Mouse (Mus musculus) midbrain, embryonic 12.5 days (tissue): Measurements from ENCODE around the gene Bach2. TPM values are rescaled to one million over a fixed set of nuclear protein-coding genes. Genes with fewer than 3 reads are reported as not detected.

Source experiments
- ATAC-seq: fragments of 200-750 bp; cut with Nextera tagmentation; 2 replicates; pipeline ENCODE4 v1.8.0; 2017; ENCODE audit warnings: low read depth, moderate TSS enrichment, moderate library complexity; ENCODE audit not compliant: low FRiP score
- H3K27ac ChIP-seq: fragments of 300-500 bp; sonication (generic); replicated peaks from 2 replicates; pipeline ENCODE4 v1.5.1; 2016; ENCODE audit warnings: mild to moderate bottlenecking
- H3K27me3 ChIP-seq: fragments of 300-500 bp; sonication (generic); 2 replicates; pipeline ENCODE4 v1.6.1; 2016; ENCODE audit warnings: mild to moderate bottlenecking
- H3K36me3 ChIP-seq: fragments of 300-500 bp; sonication (generic); 2 replicates; pipeline ENCODE4 v1.6.1; 2016
- H3K4me1 ChIP-seq: fragments of 300-500 bp; sonication (generic); 2 replicates; pipeline ENCODE4 v1.6.1; 2016
- H3K4me2 ChIP-seq: fragments of 300-500 bp; sonication (generic); replicated peaks from 2 replicates; pipeline ENCODE4 v1.6.1; 2016; ENCODE audit warnings: mild to moderate bottlenecking, moderate library complexity
- H3K4me3 ChIP-seq: fragments of 300-500 bp; sonication (generic); 2 replicates; pipeline ENCODE4 v1.5.1; 2016; ENCODE audit warnings: mild to moderate bottlenecking
- H3K9ac ChIP-seq: fragments of 300-500 bp; sonication (generic); replicated peaks from 2 replicates; pipeline ENCODE4 v1.6.1; 2016; ENCODE audit warnings: mild to moderate bottlenecking, moderate library complexity
- H3K9me3 ChIP-seq: fragments of 300-500 bp; sonication (generic); 2 replicates; pipeline ENCODE4 v1.6.1; 2016; ENCODE audit warnings: mild to moderate bottlenecking
- WGBS: fragments of 180-500 bp; shearing (Covaris S2); methylation state at CpG from one replicate; pipeline ENCODE4 v1.1.7; 2016; 5-methylcytosine and 5-hydroxymethylcytosine counted together
- polyA plus RNA-seq: library from polyadenylated mRNA; unstranded; fragments of >200 nt; fragmentation: Nextera tagmentation; extraction: Ambion mirVana; gene quantifications from 2 replicates; pipeline ENCODE4 v1.2.1, GENCODE M21; 2016

The Bach2 gene
- polyA plus RNA-seq, 1 experiment from 2014 or later: 17.8 TPM

- 0 out of 2 replicates have a peak, but pooled peaks cover 4% of the 10 kb centered on the region for H3K27me3 ChIP-seq
- no peak overlapping the region for H3K9ac ChIP-seq
- ATAC-seq: peak; percentile 77
- no peak overlapping the region for H3K27ac ChIP-seq
- no peaks in the 10 kb centered on the region for H3K9me3 ChIP-seq
- no peak overlapping the region for H3K4me3 ChIP-seq
- WGBS: 12% methylated on average over 5 of the region's 5 CpGs
- H3K36me3 ChIP-seq: no peaks in the 10 kb centered on the region
- no peak overlapping the region for H3K4me2 ChIP-seq
- peaks cover 20% of the 10 kb centered on the region for H3K4me1 ChIP-seq
Measured at GRCm38 (mm10) chr4:32538088-32538487, 299.5 kb downstream of the Bach2 start.

- Histone ChIP-seq H3K36me3 (no peaks in the 10 kb centered on the region), H3K9me3 (no peaks in the 10 kb centered on the region), H3K27ac (0 out of 2 replicates have a peak overlapping the region, but pooled peaks have one; percentile 20), H3K4me1 (peaks cover 16% of the 10 kb centered on the region), H3K9ac (no peak overlapping the region), H3K27me3 (0 out of 2 replicates have a peak, but pooled peaks cover 4% of the 10 kb centered on the region), H3K4me2 (no peak overlapping the region), H3K4me3 (no peak overlapping the region)
- 76% methylated on average over 4 of the region's 4 CpGs for WGBS
- peak; percentile 34; the same call in 1 of the 2 replicates for ATAC-seq
Measured at GRCm38 (mm10) chr4:32538488-32538887, 299.9 kb downstream of the Bach2 start.

GRCm38 (mm10) chr4:32538987-32539386 lies 300.4 kb downstream of the Bach2 start:
- no peak for ATAC-seq
- 85% methylated on average over 11 of the region's 11 CpGs for WGBS

GRCm38 (mm10) chr4:32544821-32545545 lies 306.4 kb downstream of the Bach2 start:
- H3K9me3 ChIP-seq: no peaks in the 10 kb centered on the region
- no peaks in the 10 kb centered on the region for H3K4me1 ChIP-seq
- 90% methylated on average over 14 of the region's 14 CpGs for WGBS
- H3K4me3 ChIP-seq: no peak overlapping the region
- H3K4me2 ChIP-seq: no peak overlapping the region
- no peak overlapping the region for H3K27ac ChIP-seq
- no peaks in the 10 kb centered on the region for H3K27me3 ChIP-seq
- H3K36me3 ChIP-seq: no peaks in the 10 kb centered on the region
- ATAC-seq: no peak
- H3K9ac ChIP-seq: no peak overlapping the region

More at GRCm38 (mm10) chr4:32538987-32539386, 300.4 kb downstream of the Bach2 start:
- Histone ChIP-seq H3K4me1 (peaks cover 13% of the 10 kb centered on the region; the same call in 1 of the 2 replicates), H3K4me2 (no peak overlapping the region), H3K4me3 (no peak overlapping the region), H3K27me3 (0 out of 2 replicates have a peak, but pooled peaks cover 4% of the 10 kb centered on the region), H3K9me3 (no peaks in the 10 kb centered on the region), H3K36me3 (no peaks in the 10 kb centered on the region), H3K9ac (no peak overlapping the region), H3K27ac (no peak overlapping the region)

GRCm38 (mm10) chr4:32545548-32545947 lies 306.9 kb downstream of the Bach2 start:
- no peak for ATAC-seq
- 86% methylated on average over 4 of the region's 4 CpGs for WGBS
- Histone ChIP-seq H3K27ac (no peak overlapping the region), H3K4me2 (no peak overlapping the region), H3K9me3 (no peaks in the 10 kb centered on the region), H3K9ac (no peak overlapping the region), H3K36me3 (no peaks in the 10 kb centered on the region), H3K4me3 (no peak overlapping the region), H3K4me1 (no peaks in the 10 kb centered on the region), H3K27me3 (no peaks in the 10 kb centered on the region)

GRCm38 (mm10) chr4:32549150-32549549 lies 310.5 kb downstream of the Bach2 start:
- Histone ChIP-seq H3K4me2 (no peak overlapping the region), H3K9ac (no peak overlapping the region), H3K4me1 (no peaks in the 10 kb centered on the region), H3K9me3 (no peaks in the 10 kb centered on the region), H3K27me3 (no peaks in the 10 kb centered on the region), H3K27ac (no peak overlapping the region), H3K36me3 (no peaks in the 10 kb centered on the region), H3K4me3 (no peak overlapping the region)
- WGBS: 84% methylated on average over 1 of the region's 1 CpGs
- no peak for ATAC-seq

- no peaks in the 10 kb centered on the region for H3K4me1 ChIP-seq
- no peak for ATAC-seq
Measured at GRCm38 (mm10) chr4:32551337-32551736, 312.7 kb downstream of the Bach2 start.

GRCm38 (mm10) chr4:32555506-32555905 lies 316.9 kb downstream of the Bach2 start:
- no peak overlapping the region for H3K4me2 ChIP-seq
- H3K36me3 ChIP-seq: peaks cover 6% of the 10 kb centered on the region; the same call in 1 of the 2 replicates
- no peaks in the 10 kb centered on the region for H3K27me3 ChIP-seq
- WGBS: 94% methylated on average over 7 of the region's 7 CpGs
- H3K4me3 ChIP-seq: no peak overlapping the region
- H3K9me3 ChIP-seq: peaks cover 3% of the 10 kb centered on the region; the same call in 1 of the 2 replicates
- no peak overlapping the region for H3K27ac ChIP-seq
- no peak overlapping the region for H3K9ac ChIP-seq
- no peak for ATAC-seq
- H3K4me1 ChIP-seq: peaks cover 6% of the 10 kb centered on the region; the same call in 1 of the 2 replicates

More at GRCm38 (mm10) chr4:32551337-32551736, 312.7 kb downstream of the Bach2 start:
- no peaks in the 10 kb centered on the region for H3K9me3 ChIP-seq
- no peak overlapping the region for H3K4me2 ChIP-seq
- H3K36me3 ChIP-seq: no peaks in the 10 kb centered on the region
- H3K9ac ChIP-seq: no peak overlapping the region
- H3K27me3 ChIP-seq: no peaks in the 10 kb centered on the region
- WGBS: 39% methylated on average over 4 of the region's 4 CpGs
- no peak overlapping the region for H3K27ac ChIP-seq
- no peak overlapping the region for H3K4me3 ChIP-seq

- peaks cover 22% of the 10 kb centered on the region for H3K4me1 ChIP-seq
- H3K36me3 ChIP-seq: peaks cover 31% of the 10 kb centered on the region
- H3K9ac ChIP-seq: no peak overlapping the region
- no peaks in the 10 kb centered on the region for H3K27me3 ChIP-seq
- 47% methylated on average over 6 of the region's 6 CpGs for WGBS
- H3K4me2 ChIP-seq: no peak overlapping the region
- H3K9me3 ChIP-seq: peaks cover 3% of the 10 kb centered on the region; the same call in 1 of the 2 replicates
- ATAC-seq: 0 out of 2 replicates have a peak, but pooled peaks have one; percentile 5
- peak overlapping the region; percentile 66; the same call in 1 of the 2 replicates for H3K27ac ChIP-seq
- H3K4me3 ChIP-seq: no peak overlapping the region
Measured at GRCm38 (mm10) chr4:32560246-32560645, 321.6 kb downstream of the Bach2 start.

- no peak overlapping the region for H3K9ac ChIP-seq
- H3K36me3 ChIP-seq: peaks cover 31% of the 10 kb centered on the region
- peaks cover 22% of the 10 kb centered on the region for H3K4me1 ChIP-seq
- no peaks in the 10 kb centered on the region for H3K27me3 ChIP-seq
- 42% methylated on average over 8 of the region's 8 CpGs for WGBS
- peaks cover 3% of the 10 kb centered on the region; the same call in 1 of the 2 replicates for H3K9me3 ChIP-seq
- H3K4me3 ChIP-seq: no peak overlapping the region
- ATAC-seq: peak; percentile 52
- peak overlapping the region; percentile 66 for H3K27ac ChIP-seq
- H3K4me2 ChIP-seq: no peak overlapping the region
Measured at GRCm38 (mm10) chr4:32560724-32561554, 322.3 kb downstream of the Bach2 start.

GRCm38 (mm10) chr4:32561555-32562095 lies 323.0 kb downstream of the Bach2 start:
- Histone ChIP-seq H3K4me3 (no peak overlapping the region), H3K27ac (peak overlapping the region; percentile 66), H3K36me3 (peaks cover 31% of the 10 kb centered on the region), H3K9ac (no peak overlapping the region), H3K4me1 (peaks cover 22% of the 10 kb centered on the region), H3K27me3 (no peaks in the 10 kb centered on the region), H3K4me2 (no peak overlapping the region), H3K9me3 (peaks cover 8% of the 10 kb centered on the region; the same call in 1 of the 2 replicates)
- 38% methylated on average over 12 of the region's 12 CpGs for WGBS
- ATAC-seq: no peak
